ENCODE assay signal across 9 mouse cellular contexts in genomic region chr12:109453065-109453997, GRCm38 (mm10). TPM values are rescaled to one million over a fixed set of nuclear protein-coding genes. Genes with fewer than 3 reads are reported as not detected.
DNase-seq lines count a peak whose midpoint lies in the region; ATAC-seq and TF ChIP-seq lines count a peak whose summit lies in the region.
"Had no signal": no experiment of that assay in that cellular context is flagged by ENCODE, and none has a peak within 500 bp of the region (broad histone marks: within the 10 kb centered on the region; RNA-seq: fewer than 3 reads in every experiment).

No protein-coding gene starts in this region.

- peak overlapping the region; percentile 49 for H3K9ac ChIP-seq in ES-Bruce4 (ENCODE audit: low read depth, poor library complexity, severe bottlenecking)
- H3K9ac ChIP-seq in embryonic facial prominence, embryonic 15.5 days = peak overlapping the region; percentile 45
- H3K9ac ChIP-seq in limb, embryonic 14.5 days (ENCODE audit: low read depth, low read length, severe bottlenecking) = peak overlapping the region; percentile 66

- no peak for TF ChIP-seq POLR2A in ES-Bruce4 (IDR thresholded peaks at IDR 0.05; ENCODE audit: insufficient read depth, low read length)
- no peak for TF ChIP-seq POLR2A in limb, embryonic 14.5 days (IDR thresholded peaks at IDR 0.05; ENCODE audit: borderline replicate concordance, extremely low read depth, insufficient read depth, insufficient read length)
- no peak for TF ChIP-seq POLR2A in olfactory bulb, adult 2 months (IDR thresholded peaks at IDR 0.05; ENCODE audit: insufficient read depth, low read depth, low read length)

- intact Hi-C loops in left cerebral cortex, adult 2 months (cut with DNase I) = no loop called here
- intact Hi-C loops in heart, postnatal 36 days (cut with DNase I) = no loop called here

- TF ChIP-seq CTCF in ES-Bruce4 (IDR thresholded peaks at IDR 0.05; ENCODE audit: low read depth, low read length) = no peak
- TF ChIP-seq CTCF in olfactory bulb, adult 2 months (IDR thresholded peaks at IDR 0.05; ENCODE audit: insufficient read depth, low read depth, low read length) = no peak
- TF ChIP-seq CTCF in left cerebral cortex, adult 2 months (IDR thresholded peaks at IDR 0.05) = no peak

- peak overlapping the region; percentile 87 for H3K4me2 ChIP-seq in embryonic facial prominence, embryonic 15.5 days (replicated peaks)
- peak overlapping the region; percentile 87 for H3K4me2 ChIP-seq in limb, embryonic 14.5 days (replicated peaks; ENCODE audit: low read depth, low read length, severe bottlenecking)

- H3K9me3 ChIP-seq in heart, embryonic 10.5 days = no peaks in the 10 kb centered on the region
- no peaks in the 10 kb centered on the region for H3K9me3 ChIP-seq in ES-Bruce4 (replicated peaks; ENCODE audit: control insufficient read depth, insufficient read depth, low read length, poor library complexity, severe bottlenecking)
- no peaks in the 10 kb centered on the region for H3K9me3 ChIP-seq in embryonic facial prominence, embryonic 15.5 days (replicated peaks)
- H3K9me3 ChIP-seq in limb, embryonic 14.5 days (ENCODE audit: control insufficient read depth, low read length) = no peaks in the 10 kb centered on the region

- H3K27ac ChIP-seq in heart, embryonic 10.5 days = peak overlapping the region; percentile 82
- no peak overlapping the region for H3K27ac ChIP-seq in ES-Bruce4 (ENCODE audit: insufficient read depth, low read length)
- H3K27ac ChIP-seq in embryonic facial prominence, embryonic 15.5 days (replicated peaks) = peak overlapping the region; percentile 45
- H3K27ac ChIP-seq in limb, embryonic 14.5 days (replicated peaks; ENCODE audit: low read depth, low read length) = peak overlapping the region; percentile 49
- H3K27ac ChIP-seq in olfactory bulb, adult 2 months (ENCODE audit: insufficient read depth, low read depth, low read length) = no peak overlapping the region
- no peak overlapping the region for H3K27ac ChIP-seq in left cerebral cortex, adult 2 months

- DNase-seq in heart, embryonic 10.5 days (ENCODE audit: low spot score) = no peak
- no peak for DNase-seq in heart, adult 8-10 months (ENCODE audit: low spot score)
- no peak for DNase-seq in limb, embryonic 14.5 days (ENCODE audit: low spot score)
- DNase-seq in left cerebral cortex, adult 2 months (ENCODE audit: extremely low spot score in 1 of 2, low spot score in 2 of 2) = no peak
- DNase-seq in heart, postnatal 36 days = no peak

- ATAC-seq in embryonic facial prominence, embryonic 15.5 days (ENCODE audit: insufficient number of reproducible peaks, low FRiP score, low TSS enrichment, low read depth) = peak; percentile 75
- peak; percentile 50 for ATAC-seq in limb, embryonic 14.5 days (ENCODE audit: low FRiP score, low read depth)

- H3K27me3 ChIP-seq in heart, embryonic 10.5 days (ENCODE audit: insufficient read depth, poor library complexity, severe bottlenecking) = peaks cover 91% of the 10 kb centered on the region
- peaks cover 19% of the 10 kb centered on the region for H3K27me3 ChIP-seq in ES-Bruce4 (ENCODE audit: control insufficient read depth, insufficient read depth, low read length, poor library complexity, severe bottlenecking)
- peaks cover 58% of the 10 kb centered on the region for H3K27me3 ChIP-seq in embryonic facial prominence, embryonic 15.5 days
- peaks cover 35% of the 10 kb centered on the region for H3K27me3 ChIP-seq in limb, embryonic 14.5 days (ENCODE audit: control insufficient read depth, insufficient read depth, low read length)
- H3K27me3 ChIP-seq: CH12.LX had no signal

- peaks cover 59% of the 10 kb centered on the region for H3K4me1 ChIP-seq in heart, embryonic 10.5 days
- H3K4me1 ChIP-seq in ES-Bruce4 (ENCODE audit: control insufficient read depth, insufficient read depth, low read length) = peaks cover 2% of the 10 kb centered on the region
- peaks cover 50% of the 10 kb centered on the region for H3K4me1 ChIP-seq in embryonic facial prominence, embryonic 15.5 days
- H3K4me1 ChIP-seq in limb, embryonic 14.5 days (ENCODE audit: control insufficient read depth, insufficient read depth, low read length) = peaks cover 56% of the 10 kb centered on the region
- peaks cover 24% of the 10 kb centered on the region for H3K4me1 ChIP-seq in olfactory bulb, adult 2 months (ENCODE audit: control insufficient read depth, insufficient read depth, low read length)

- peak overlapping the region; percentile 63 for H3K4me3 ChIP-seq in heart, embryonic 10.5 days
- H3K4me3 ChIP-seq in ES-Bruce4 (ENCODE audit: low read depth, low read length) = peak overlapping the region; percentile 47
- H3K4me3 ChIP-seq in embryonic facial prominence, embryonic 15.5 days (replicated peaks) = peak overlapping the region; percentile 53
- peak overlapping the region; percentile 51 for H3K4me3 ChIP-seq in limb, embryonic 14.5 days (replicated peaks; ENCODE audit: low read length)
- peak overlapping the region; percentile 27 for H3K4me3 ChIP-seq in olfactory bulb, adult 2 months (ENCODE audit: insufficient read depth, low read depth, low read length)
- H3K4me3 ChIP-seq in left cerebral cortex, adult 2 months = no peak overlapping the region

- H3K36me3 ChIP-seq in heart, embryonic 10.5 days = no peaks in the 10 kb centered on the region
- H3K36me3 ChIP-seq in ES-Bruce4 (ENCODE audit: control insufficient read depth, insufficient read depth, low read length, poor library complexity, severe bottlenecking) = no peaks in the 10 kb centered on the region
- H3K36me3 ChIP-seq in embryonic facial prominence, embryonic 15.5 days = no peaks in the 10 kb centered on the region
- H3K36me3 ChIP-seq in limb, embryonic 14.5 days (ENCODE audit: control insufficient read depth, insufficient read depth, low read length) = peaks cover 3% of the 10 kb centered on the region

- TF ChIP-seq EP300 in ES-Bruce4 (IDR thresholded peaks at IDR 0.05; ENCODE audit: insufficient read depth, low read depth, low read length) = no peak

- WGBS in heart, embryonic 10.5 days = under 1% methylated on average over 94 of the region's 96 CpGs
- WGBS in embryonic facial prominence, embryonic 15.5 days = 1% methylated on average over 63 of the region's 96 CpGs
- 1% methylated on average over 79 of the region's 96 CpGs for WGBS in limb, embryonic 14.5 days
- 3% methylated on average over 96 of the region's 96 CpGs for WGBS in olfactory bulb, adult 2 months

RNA-seq across cellular contexts. Expression of gene Dlk1, which starts 0.7 kb away (rescaled TPM):
- polyA plus RNA-seq in heart, embryonic 10.5 days (2016; fragmentation: Nextera tagmentation; extraction: Ambion mirVana) = 56.8 and 345 TPM in 2 replicates
- total RNA-seq in heart, adult 8-10 months (2022) = under 1 TPM in 3 of 4 experiments, not detected in 1; 0.23 to 0.69 (median 0.47) TPM
- 2.4 and 2.8 TPM in 2 replicates for polyA plus RNA-seq in ES-Bruce4 (2011; ENCODE audit: insufficient read depth, insufficient read length, low read depth, missing spikeins)
- 710 and 761 TPM in 2 replicates for polyA plus RNA-seq in embryonic facial prominence, embryonic 15.5 days (2015; fragmentation: Nextera tagmentation; extraction: Ambion mirVana)
- 2,661 and 2,964 TPM in 2 replicates for polyA plus RNA-seq in limb, embryonic 14.5 days (2012; rRNA removed)
- 487 and 640 TPM in 2 replicates for polyA plus RNA-seq in limb, embryonic 14.5 days (2014; fragmentation: Nextera tagmentation; extraction: Ambion mirVana)
- not detected in 2 replicates for polyA plus RNA-seq in olfactory bulb, adult 2 months (2012; ENCODE audit: insufficient read depth, insufficient read length, low replicate concordance, missing spikeins)
- 1 to 10 TPM; 4.7 to 8.5 TPM for total RNA-seq in left cerebral cortex, adult 2 months (2021)
- under 1 TPM; 0.22 to 1.00 TPM for total RNA-seq in heart, postnatal 36 days (2021)
- total RNA-seq: CH12.LX had no signal

Comparison
In these comparisons a context has a peak if more than half of its experiments do, and no peak if none do; other contexts are left out.
1. H3K27ac ChIP-seq: peak in heart, embryonic 10.5 days (single experiment), embryonic facial prominence, embryonic 15.5 days (single experiment) and limb, embryonic 14.5 days (single experiment); none in ES-Bruce4 (single experiment), olfactory bulb, adult 2 months (single experiment) and left cerebral cortex, adult 2 months (single experiment).
2. RNA of gene Dlk1, which starts 0.7 kb away (polyA plus RNA-seq): 487 to 2,964 TPM in limb, embryonic 14.5 days, 710 to 761 TPM in embryonic facial prominence, embryonic 15.5 days and 56.8 to 345 TPM in heart, embryonic 10.5 days; 2.4 to 2.8 TPM in ES-Bruce4 and not detected in olfactory bulb, adult 2 months; every median in the first group is over 10 times any median in the second.
3. Peak in every context shown above with its lines, with median percentiles within 50 percentile points of each other: H3K9ac ChIP-seq.